Mouse (Mus musculus): ENCODE data around the gene Akr1b10. TPM values are rescaled to one million over a fixed set of nuclear protein-coding genes. Genes with fewer than 3 reads are reported as not detected.

Gene Akr1b10
- total and polyA plus RNA-seq, 3 experiments = 8.7 to 17.4 TPM; not detected in 1

GRCm38 (mm10) chr6:34364217-34365136, 19.5 kb upstream of the Akr1b10 start:
- H3K27me3 ChIP-seq (ENCODE audit: control insufficient read depth in 1 of 2, insufficient read depth in 2 of 2, low read length in 2 of 2) = peaks cover 0 to 1% of the 10 kb centered on the region in 2 experiments; a peak in 1 of 4 replicates
- H3K36me3 ChIP-seq (ENCODE audit: control insufficient read depth in 1 of 2, insufficient read depth in 2 of 2, low read length in 2 of 2) = no peaks in the 10 kb centered on the region
- TF ChIP-seq CTCF (IDR thresholded peaks at IDR 0.05 in 2 of 3, conservative IDR thresholded peaks at IDR 0.05 in 1 of 3; ENCODE audit: control insufficient read depth in 1 of 3, insufficient read depth in 1 of 3, low read depth in 2 of 3, low read length in 3 of 3, poor library complexity in 1 of 3, severe bottlenecking in 1 of 3) (peak in 1 of 3 experiments; percentile 6; a peak in 1 of 6 replicates), ZKSCAN1 (IDR thresholded peaks at IDR 0.05; ENCODE audit: low read depth, low read length) (no peak)
- H3K27ac ChIP-seq (ENCODE audit: control insufficient read depth, low read depth, low read length) = no peak overlapping the region
- no peaks in the 10 kb centered on the region for H3K4me1 ChIP-seq (ENCODE audit: control insufficient read depth in 1 of 2, insufficient read depth in 2 of 2, low read length in 2 of 2)
- no peaks in the 10 kb centered on the region for H3K9me3 ChIP-seq (replicated peaks; ENCODE audit: insufficient read depth, low read length)
- H3K9ac ChIP-seq (ENCODE audit: control insufficient read depth, low read depth, low read length, poor library complexity, severe bottlenecking) = no peak overlapping the region
- H3K79me2 ChIP-seq (ENCODE audit: control insufficient read depth, insufficient read depth, low read length, poor library complexity) = no peaks in the 10 kb centered on the region
- DNase-seq (ENCODE audit: low read depth, low spot score) = no peak
- H3K4me3 ChIP-seq (ENCODE audit: control insufficient read depth in 1 of 2, insufficient read depth in 1 of 2, low read depth in 2 of 2, low read length in 2 of 2) = no peak overlapping the region

- no peak overlapping the region for H3K27ac ChIP-seq (ENCODE audit: control insufficient read depth, low read depth, low read length)
- no peaks in the 10 kb centered on the region for H3K4me1 ChIP-seq (ENCODE audit: control insufficient read depth in 1 of 2, insufficient read depth in 2 of 2, low read length in 2 of 2)
- no peak for TF ChIP-seq HCFC1 (IDR thresholded peaks at IDR 0.05; ENCODE audit: low read depth, low read length)
- no peak for TF ChIP-seq POLR2AphosphoS2 (IDR thresholded peaks at IDR 0.05; ENCODE audit: low read length)
- TF ChIP-seq MAFK (IDR thresholded peaks at IDR 0.05; ENCODE audit: borderline replicate concordance, low read depth, low read length) = no peak
- TF ChIP-seq POLR2AphosphoS5 (IDR thresholded peaks at IDR 0.05; ENCODE audit: borderline replicate concordance, low read depth, low read length) = no peak
- no peak for TF ChIP-seq NRF1 (IDR thresholded peaks at IDR 0.05; ENCODE audit: insufficient read depth, low read depth, low read length, poor library complexity, severe bottlenecking)
- no peak for TF ChIP-seq GATA1 (IDR thresholded peaks at IDR 0.05; ENCODE audit: low read depth, low read length)
- no peak for TF ChIP-seq RCOR1 (IDR thresholded peaks at IDR 0.05; ENCODE audit: low read depth, low read length)
- no peak for TF ChIP-seq E2F4 (IDR thresholded peaks at IDR 0.05; ENCODE audit: borderline replicate concordance, low read depth, low read length)
- TF ChIP-seq RAD21 (IDR thresholded peaks at IDR 0.05; ENCODE audit: low read depth, low read length) = no peak
- TF ChIP-seq CHD2 (IDR thresholded peaks at IDR 0.05; ENCODE audit: low read length) = no peak
- TF ChIP-seq EP300 (IDR thresholded peaks at IDR 0.05; ENCODE audit: low read depth in 1 of 2, low read length in 2 of 2) = no peak
- no peak for TF ChIP-seq MXI1 (IDR thresholded peaks at IDR 0.05; ENCODE audit: low read depth, low read length)
- TF ChIP-seq ETS1 (IDR thresholded peaks at IDR 0.05; ENCODE audit: low read depth, low read length) = no peak
- TF ChIP-seq JUND (IDR thresholded peaks at IDR 0.05; ENCODE audit: low read depth, low read length) = no peak
- no peak for TF ChIP-seq KAT2A (conservative IDR thresholded peaks at IDR 0.05; ENCODE audit: low read depth, low read length)
- no peak for TF ChIP-seq CTCF (IDR thresholded peaks at IDR 0.05 in 2 of 3, conservative IDR thresholded peaks at IDR 0.05 in 1 of 3; ENCODE audit: control insufficient read depth in 1 of 3, insufficient read depth in 1 of 3, low read depth in 2 of 3, low read length in 3 of 3, poor library complexity in 1 of 3, severe bottlenecking in 1 of 3)
- no peak for TF ChIP-seq ZNF384 (IDR thresholded peaks at IDR 0.05; ENCODE audit: low read depth, low read length)
- TF ChIP-seq ELF1 (IDR thresholded peaks at IDR 0.05; ENCODE audit: low read depth, low read length) = no peak
- peaks cover 0 to 1% of the 10 kb centered on the region in 2 experiments; a peak in 1 of 4 replicates for H3K27me3 ChIP-seq (ENCODE audit: control insufficient read depth in 1 of 2, insufficient read depth in 2 of 2, low read length in 2 of 2)
- no peaks in the 10 kb centered on the region for H3K79me2 ChIP-seq (ENCODE audit: control insufficient read depth, insufficient read depth, low read length, poor library complexity)
- no peak overlapping the region for H3K4me3 ChIP-seq (ENCODE audit: control insufficient read depth in 1 of 2, insufficient read depth in 1 of 2, low read depth in 2 of 2, low read length in 2 of 2)
- no peak for DNase-seq (ENCODE audit: low read depth, low spot score)
- H3K9ac ChIP-seq (ENCODE audit: control insufficient read depth, low read depth, low read length, poor library complexity, severe bottlenecking) = no peak overlapping the region
- H3K36me3 ChIP-seq (ENCODE audit: control insufficient read depth in 1 of 2, insufficient read depth in 2 of 2, low read length in 2 of 2) = no peaks in the 10 kb centered on the region
- H3K9me3 ChIP-seq (replicated peaks; ENCODE audit: insufficient read depth, low read length) = no peaks in the 10 kb centered on the region
Measured at GRCm38 (mm10) chr6:34367998-34368397, 16.0 kb upstream of the Akr1b10 start.

Data from MEL (cell line).